Mouse (Mus musculus): ENCODE results near the gene Pcdh17. TPM values are rescaled to one million over a fixed set of nuclear protein-coding genes. Genes with fewer than 3 reads are reported as not detected.
A peak's percentile ranks its signal among the peaks of the same experiment; 100 is the strongest.

The Pcdh17 gene
- polyA plus RNA-seq, 1 experiment from 2014 or later, result 18.6 TPM

GRCm38 (mm10) chr14:84446411-84446915, 3.1 kb downstream of the Pcdh17 start:
- Histone ChIP-seq H3K4me1 (replicated peaks) (peaks cover 38% of the 10 kb centered on the region), H3K4me3 (peak overlapping the region; percentile 75), H3K27me3 (peaks cover 20% of the 10 kb centered on the region), H3K9me3 (no peaks in the 10 kb centered on the region), H3K4me2 (peak overlapping the region; percentile 94), H3K9ac (peak overlapping the region; percentile 81), H3K36me3 (no peaks in the 10 kb centered on the region), H3K27ac (replicated peaks) (peak overlapping the region; percentile 69)
- WGBS, result 5% methylated on average over 37 of the region's 37 CpGs
- ATAC-seq (ENCODE audit: low read depth), result no peak

GRCm38 (mm10) chr14:84446941-84447641, 3.7 kb downstream of the Pcdh17 start:
- H3K27me3 ChIP-seq, result peaks cover 20% of the 10 kb centered on the region
- H3K4me2 ChIP-seq, result peak overlapping the region; percentile 94
- no peaks in the 10 kb centered on the region for H3K9me3 ChIP-seq
- no peak for ATAC-seq (ENCODE audit: low read depth)
- peak overlapping the region; percentile 81 for H3K9ac ChIP-seq
- no peaks in the 10 kb centered on the region for H3K36me3 ChIP-seq
- peak overlapping the region; percentile 75 for H3K4me3 ChIP-seq
- H3K4me1 ChIP-seq (replicated peaks), result peaks cover 36% of the 10 kb centered on the region
- WGBS, result 7% methylated on average over 45 of the region's 45 CpGs
- 0 out of 2 replicates have a peak overlapping the region, but pooled peaks have one; percentile 56 for H3K27ac ChIP-seq (replicated peaks)

DNA sequence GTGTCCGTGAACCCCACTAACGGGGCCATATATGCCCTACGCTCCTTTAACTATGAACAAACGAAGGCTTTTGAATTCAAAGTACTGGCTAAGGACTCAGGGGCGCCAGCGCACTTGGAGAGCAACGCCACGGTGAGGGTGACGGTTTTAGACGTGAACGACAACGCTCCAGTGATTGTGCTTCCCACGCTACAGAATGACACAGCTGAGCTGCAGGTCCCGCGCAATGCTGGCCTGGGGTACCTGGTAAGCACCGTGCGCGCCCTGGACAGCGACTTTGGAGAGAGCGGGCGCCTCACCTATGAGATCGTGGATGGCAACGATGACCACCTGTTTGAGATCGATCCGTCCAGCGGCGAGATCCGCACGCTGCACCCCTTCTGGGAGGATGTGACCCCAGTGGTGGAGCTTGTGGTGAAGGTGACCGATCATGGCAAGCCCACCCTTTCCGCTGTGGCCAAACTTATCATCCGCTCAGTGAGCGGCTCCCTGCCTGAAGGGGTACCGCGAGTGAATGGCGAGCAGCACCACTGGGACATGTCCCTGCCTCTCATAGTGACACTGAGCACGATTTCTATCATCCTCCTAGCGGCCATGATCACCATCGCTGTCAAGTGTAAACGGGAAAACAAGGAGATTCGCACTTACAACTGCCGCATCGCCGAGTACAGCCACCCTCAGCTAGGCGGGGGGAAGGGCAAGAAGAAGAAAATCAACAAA, 4.5 kb downstream of the Pcdh17 start:
- WGBS, result 4% methylated on average over 45 of the region's 45 CpGs
- peak overlapping the region; percentile 81 for H3K9ac ChIP-seq
- peak overlapping the region; percentile 94 for H3K4me2 ChIP-seq
- H3K4me1 ChIP-seq (replicated peaks), result peaks cover 35% of the 10 kb centered on the region
- H3K9me3 ChIP-seq, result no peaks in the 10 kb centered on the region
- H3K4me3 ChIP-seq, result peak overlapping the region; percentile 75
- H3K27me3 ChIP-seq, result peaks cover 20% of the 10 kb centered on the region
- no peaks in the 10 kb centered on the region for H3K36me3 ChIP-seq
- ATAC-seq (ENCODE audit: low read depth), result no peak
- peak overlapping the region; percentile 56; the same call in 1 of the 2 replicates for H3K27ac ChIP-seq (replicated peaks)

DNA sequence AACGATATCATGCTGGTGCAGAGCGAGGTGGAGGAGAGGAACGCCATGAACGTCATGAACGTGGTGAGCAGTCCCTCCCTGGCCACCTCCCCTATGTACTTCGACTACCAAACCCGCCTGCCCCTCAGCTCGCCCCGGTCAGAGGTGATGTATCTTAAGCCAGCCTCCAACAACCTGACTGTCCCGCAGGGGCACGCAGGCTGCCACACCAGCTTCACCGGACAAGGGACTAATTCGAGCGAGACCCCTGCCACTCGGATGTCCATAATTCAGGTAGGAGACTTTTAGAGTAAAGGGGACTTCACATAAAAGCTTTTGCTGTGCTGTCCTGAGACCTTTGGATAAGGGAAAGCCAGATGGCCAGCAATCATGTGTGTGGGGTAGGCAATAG, 5.0 kb downstream of the Pcdh17 start:
- Histone ChIP-seq H3K4me2 (peak overlapping the region; percentile 94), H3K9me3 (no peaks in the 10 kb centered on the region), H3K4me3 (peak overlapping the region; percentile 75), H3K4me1 (replicated peaks) (peaks cover 35% of the 10 kb centered on the region), H3K9ac (peak overlapping the region; percentile 81), H3K27ac (replicated peaks) (peak overlapping the region; percentile 56; the same call in 1 of the 2 replicates), H3K27me3 (peaks cover 20% of the 10 kb centered on the region), H3K36me3 (no peaks in the 10 kb centered on the region)
- WGBS, result 2% methylated on average over 15 of the region's 15 CpGs
- ATAC-seq (ENCODE audit: low read depth), result no peak

- no peak overlapping the region for H3K27ac ChIP-seq (replicated peaks)
- no peaks in the 10 kb centered on the region for H3K27me3 ChIP-seq
- peaks cover 9% of the 10 kb centered on the region; the same call in 1 of the 2 replicates for H3K4me1 ChIP-seq (replicated peaks)
- WGBS, result 53% methylated on average over 4 of the region's 4 CpGs
- ATAC-seq (ENCODE audit: low read depth), result no peak
- H3K36me3 ChIP-seq, result no peaks in the 10 kb centered on the region
- H3K9ac ChIP-seq, result no peak overlapping the region
- peak overlapping the region; percentile 17; the same call in 1 of the 2 replicates for H3K4me2 ChIP-seq
- H3K9me3 ChIP-seq, result no peaks in the 10 kb centered on the region
- H3K4me3 ChIP-seq, result no peak overlapping the region
These were observed 10.9 kb downstream of the Pcdh17 start for GRCm38 (mm10) chr14:84454074-84454845.

DNA sequence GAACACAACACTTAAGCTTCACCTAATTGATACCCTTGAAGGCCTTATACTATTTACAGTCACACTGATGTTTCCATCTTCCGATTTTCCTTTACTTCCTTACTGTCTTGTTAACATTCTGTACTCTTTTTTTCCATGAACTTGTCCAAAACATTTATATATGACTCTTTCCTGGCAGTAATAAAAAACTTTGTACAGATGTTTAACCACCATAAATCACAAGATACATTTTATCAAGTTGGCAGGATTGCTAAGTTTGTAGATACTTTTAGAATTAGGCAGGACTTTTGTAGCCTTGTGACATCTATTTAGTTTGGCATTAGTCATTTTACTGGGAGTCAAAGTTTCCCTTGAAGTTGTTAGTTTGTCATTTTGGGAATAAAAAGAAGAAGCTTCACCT, 32.1 kb downstream of the Pcdh17 start:
- no peaks in the 10 kb centered on the region for H3K36me3 ChIP-seq
- no peak overlapping the region for H3K4me2 ChIP-seq
- no peaks in the 10 kb centered on the region for H3K4me1 ChIP-seq (replicated peaks)
- no peaks in the 10 kb centered on the region for H3K9me3 ChIP-seq
- no peaks in the 10 kb centered on the region for H3K27me3 ChIP-seq
- no peak overlapping the region for H3K4me3 ChIP-seq
- H3K27ac ChIP-seq (replicated peaks), result no peak overlapping the region
- ATAC-seq (ENCODE audit: low read depth), result no peak
- no peak overlapping the region for H3K9ac ChIP-seq
- 80% methylated on average over 1 of the region's 1 CpGs for whole genome bisulfite sequencing

DNA sequence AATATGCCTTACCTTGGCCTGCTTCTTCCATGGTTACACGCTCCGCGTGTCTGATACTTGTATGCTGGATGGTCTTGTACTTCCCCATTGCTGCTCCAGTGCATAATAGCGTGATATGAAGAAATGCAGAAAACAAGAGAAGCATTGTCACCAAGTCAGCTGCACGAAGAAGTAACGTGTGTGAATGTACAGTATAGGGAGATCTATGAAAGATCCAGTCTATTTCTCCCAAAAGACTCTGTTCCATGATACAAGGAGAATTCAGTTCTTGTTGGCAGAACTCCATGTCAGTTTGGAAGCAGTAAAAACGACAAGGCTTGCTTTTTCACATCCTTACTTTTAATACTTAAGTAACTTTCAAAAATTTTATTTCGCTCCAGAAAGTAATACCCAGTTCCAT, 33.0 kb downstream of the Pcdh17 start:
- Histone ChIP-seq H3K9ac (no peak overlapping the region), H3K27me3 (no peaks in the 10 kb centered on the region), H3K4me3 (no peak overlapping the region), H3K4me1 (replicated peaks) (no peaks in the 10 kb centered on the region), H3K4me2 (no peak overlapping the region), H3K36me3 (no peaks in the 10 kb centered on the region), H3K27ac (replicated peaks) (no peak overlapping the region), H3K9me3 (no peaks in the 10 kb centered on the region)
- WGBS, result 77% methylated on average over 8 of the region's 8 CpGs
- no peak for ATAC-seq (ENCODE audit: low read depth)

- no peaks in the 10 kb centered on the region for H3K36me3 ChIP-seq
These were observed 33.5 kb downstream of the Pcdh17 start for GRCm38 (mm10) chr14:84476906-84477305.

GRCm38 (mm10) chr14:84477411-84477810, 34.0 kb downstream of the Pcdh17 start:
- Histone ChIP-seq H3K4me3 (no peak overlapping the region), H3K9ac (no peak overlapping the region), H3K27ac (replicated peaks) (no peak overlapping the region; the same call in 1 of the 2 replicates), H3K4me2 (no peak overlapping the region; the same call in 1 of the 2 replicates), H3K4me1 (replicated peaks) (no peaks in the 10 kb centered on the region), H3K27me3 (no peaks in the 10 kb centered on the region), H3K36me3 (no peaks in the 10 kb centered on the region), H3K9me3 (no peaks in the 10 kb centered on the region)
- 33% methylated on average over 13 of the region's 13 CpGs for WGBS
- ATAC-seq (ENCODE audit: low read depth), result no peak

More at GRCm38 (mm10) chr14:84476906-84477305, 33.5 kb downstream of the Pcdh17 start:
- H3K9ac ChIP-seq, result no peak overlapping the region
- no peak for ATAC-seq (ENCODE audit: low read depth)
- H3K4me3 ChIP-seq, result no peak overlapping the region
- no peaks in the 10 kb centered on the region for H3K4me1 ChIP-seq (replicated peaks)
- 57% methylated on average over 4 of the region's 4 CpGs for WGBS
- no peak overlapping the region for H3K4me2 ChIP-seq
- H3K9me3 ChIP-seq, result no peaks in the 10 kb centered on the region
- H3K27me3 ChIP-seq, result no peaks in the 10 kb centered on the region
- H3K27ac ChIP-seq (replicated peaks), result no peak overlapping the region

GRCm38 (mm10) chr14:84480546-84480945, 37.2 kb downstream of the Pcdh17 start:
- WGBS, result 72% methylated on average over 6 of the region's 6 CpGs
- H3K4me2 ChIP-seq, result no peak overlapping the region
- H3K27me3 ChIP-seq, result no peaks in the 10 kb centered on the region
- ATAC-seq (ENCODE audit: low read depth), result no peak
- H3K9ac ChIP-seq, result no peak overlapping the region
- H3K27ac ChIP-seq (replicated peaks), result no peak overlapping the region
- no peaks in the 10 kb centered on the region for H3K9me3 ChIP-seq
- H3K36me3 ChIP-seq, result no peaks in the 10 kb centered on the region
- no peaks in the 10 kb centered on the region for H3K4me1 ChIP-seq (replicated peaks)
- H3K4me3 ChIP-seq, result no peak overlapping the region

DNA sequence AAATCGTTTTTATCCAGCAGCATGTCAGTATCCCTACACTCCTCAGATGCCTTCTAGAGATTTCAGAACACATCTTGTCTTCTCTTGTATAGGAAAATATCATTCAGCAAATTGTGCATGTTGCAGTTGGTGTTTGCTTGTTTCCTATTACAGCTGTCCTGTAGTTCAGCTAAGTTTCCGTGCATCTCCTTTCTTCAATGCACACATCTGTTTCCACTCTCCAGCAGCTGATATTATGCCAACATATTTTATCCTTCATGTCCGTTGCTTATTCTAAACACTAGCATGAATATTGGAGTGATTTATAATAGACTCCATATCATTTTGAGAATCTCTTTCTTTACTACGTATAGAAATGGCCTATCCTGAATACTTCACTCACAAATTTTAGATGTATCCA, 41.0 kb downstream of the Pcdh17 start:
- no peak overlapping the region for H3K27ac ChIP-seq (replicated peaks)
- WGBS, result 83% methylated on average over 4 of the region's 4 CpGs
- H3K27me3 ChIP-seq, result no peaks in the 10 kb centered on the region
- H3K36me3 ChIP-seq, result no peaks in the 10 kb centered on the region
- H3K9me3 ChIP-seq, result no peaks in the 10 kb centered on the region
- H3K4me2 ChIP-seq, result no peak overlapping the region
- no peaks in the 10 kb centered on the region for H3K4me1 ChIP-seq (replicated peaks)
- ATAC-seq (ENCODE audit: low read depth), result no peak
- no peak overlapping the region for H3K9ac ChIP-seq
- no peak overlapping the region for H3K4me3 ChIP-seq

DNA sequence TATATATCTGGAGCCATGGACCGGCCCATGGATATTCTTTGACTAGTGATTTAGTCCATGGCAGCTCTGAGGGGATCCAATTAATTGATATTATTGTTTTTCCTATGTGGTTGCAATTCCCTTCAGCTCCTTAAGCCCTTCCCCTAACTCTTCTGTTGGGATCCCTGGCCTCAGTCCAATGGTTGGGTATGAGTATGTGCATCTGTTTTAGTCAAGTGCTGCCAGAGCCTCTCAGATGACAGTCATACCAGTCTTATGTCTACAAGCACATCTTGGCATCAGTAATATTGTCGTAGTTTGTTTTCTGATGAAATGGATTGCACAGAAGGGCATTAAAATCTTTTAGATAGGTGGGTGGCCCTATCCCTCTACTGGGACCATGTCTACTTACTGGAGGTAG, 67.6 kb downstream of the Pcdh17 start:
- no peak for ATAC-seq (ENCODE audit: low read depth)
- no peaks in the 10 kb centered on the region for H3K9me3 ChIP-seq
- H3K9ac ChIP-seq, result no peak overlapping the region
- no peak overlapping the region for H3K4me3 ChIP-seq
- 95% methylated on average over 2 of the region's 2 CpGs for WGBS
- H3K27me3 ChIP-seq, result no peaks in the 10 kb centered on the region
- no peak overlapping the region for H3K27ac ChIP-seq (replicated peaks)
- H3K4me1 ChIP-seq (replicated peaks), result no peaks in the 10 kb centered on the region
- H3K4me2 ChIP-seq, result no peak overlapping the region
- no peaks in the 10 kb centered on the region for H3K36me3 ChIP-seq
